Mouse (Mus musculus): ENCODE measurements around the gene Fam228b. TPM values are rescaled to one million over a fixed set of nuclear protein-coding genes. Genes with fewer than 3 reads are reported as not detected.
"Not testable (repeated sequence)": the region's sequence is repeated elsewhere in the genome, so short reads cannot be mapped to it uniquely, and the experiment has no call there.

Gene Fam228b
- polyA plus RNA-seq, 1 experiment from 2014 or later, result 8.4 TPM

GRCm38 (mm10) chr12:4708296-4708695 lies 60.8 kb downstream of the Fam228b start:
- H3K4me3 ChIP-seq (ENCODE audit: low read depth, low read length), result no peak overlapping the region
- H3K36me3 ChIP-seq (ENCODE audit: control insufficient read depth, insufficient read depth, low read length), result peaks cover 6% of the 10 kb centered on the region; the same call in 1 of the 2 replicates
- H3K27me3 ChIP-seq (ENCODE audit: control insufficient read depth, insufficient read depth, low read length), result no peaks in the 10 kb centered on the region
- no peak for ATAC-seq (ENCODE audit: low read depth)
- H3K9ac ChIP-seq (replicated peaks; ENCODE audit: low read depth, low read length), result no peak overlapping the region
- 88% methylated on average over 4 of the region's 4 CpGs for WGBS
- no peak overlapping the region for H3K4me2 ChIP-seq (ENCODE audit: low read depth, low read length)
- no peaks in the 10 kb centered on the region for H3K9me3 ChIP-seq (ENCODE audit: control insufficient read depth, low read length)
- no peaks in the 10 kb centered on the region for H3K4me1 ChIP-seq (ENCODE audit: control insufficient read depth, insufficient read depth, low read length)
- no peak overlapping the region for H3K27ac ChIP-seq (ENCODE audit: low read depth, low read length)

- ATAC-seq (ENCODE audit: low read depth), result no peak
- H3K4me2 ChIP-seq (ENCODE audit: low read depth, low read length), result no peak overlapping the region
- no peak overlapping the region for H3K4me3 ChIP-seq (ENCODE audit: low read depth, low read length)
- no peaks in the 10 kb centered on the region for H3K9me3 ChIP-seq (ENCODE audit: control insufficient read depth, low read length)
- WGBS, result 91% methylated on average over 14 of the region's 14 CpGs
- no peak overlapping the region for H3K9ac ChIP-seq (replicated peaks; ENCODE audit: low read depth, low read length)
- H3K36me3 ChIP-seq (ENCODE audit: control insufficient read depth, insufficient read depth, low read length), result peaks cover 6% of the 10 kb centered on the region; the same call in 1 of the 2 replicates
- H3K4me1 ChIP-seq (ENCODE audit: control insufficient read depth, insufficient read depth, low read length), result no peaks in the 10 kb centered on the region
- no peak overlapping the region for H3K27ac ChIP-seq (ENCODE audit: low read depth, low read length)
- no peaks in the 10 kb centered on the region for H3K27me3 ChIP-seq (ENCODE audit: control insufficient read depth, insufficient read depth, low read length)
Observed at GRCm38 (mm10) chr12:4707488-4708017, 61.5 kb downstream of the Fam228b start.

GRCm38 (mm10) chr12:4706901-4707300 lies 62.2 kb downstream of the Fam228b start:
- H3K4me3 ChIP-seq (ENCODE audit: low read depth, low read length), result no peak overlapping the region
- 90% methylated on average over 10 of the region's 10 CpGs for WGBS
- no peaks in the 10 kb centered on the region for H3K27me3 ChIP-seq (ENCODE audit: control insufficient read depth, insufficient read depth, low read length)
- no peak overlapping the region for H3K4me2 ChIP-seq (ENCODE audit: low read depth, low read length)
- no peak for ATAC-seq (ENCODE audit: low read depth)
- H3K4me1 ChIP-seq (ENCODE audit: control insufficient read depth, insufficient read depth, low read length), result no peaks in the 10 kb centered on the region
- peaks cover 6% of the 10 kb centered on the region; the same call in 1 of the 2 replicates for H3K36me3 ChIP-seq (ENCODE audit: control insufficient read depth, insufficient read depth, low read length)
- H3K9me3 ChIP-seq (ENCODE audit: control insufficient read depth, low read length), result no peaks in the 10 kb centered on the region
- no peak overlapping the region for H3K9ac ChIP-seq (replicated peaks; ENCODE audit: low read depth, low read length)
- no peak overlapping the region for H3K27ac ChIP-seq (ENCODE audit: low read depth, low read length)

DNA sequence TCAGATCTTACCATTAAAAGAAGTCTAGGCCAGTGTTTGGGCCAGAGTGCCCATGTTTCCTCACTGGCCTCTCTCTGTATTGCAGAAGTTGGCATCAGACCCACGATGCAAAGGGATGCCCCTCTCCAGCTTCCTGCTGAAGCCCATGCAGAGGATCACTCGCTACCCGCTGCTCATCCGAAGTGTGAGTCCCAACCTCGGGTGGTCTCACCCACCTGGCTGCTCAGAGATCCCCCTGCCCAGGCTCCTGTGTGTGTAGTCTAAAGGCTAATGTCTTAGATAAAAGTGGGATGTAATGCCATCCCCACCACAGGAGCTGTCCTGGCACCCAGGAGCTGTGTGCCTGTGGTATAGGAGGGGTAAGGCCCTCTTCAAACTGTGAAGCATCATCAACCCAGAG lies 62.9 kb downstream of the Fam228b start:
- no peaks in the 10 kb centered on the region for H3K4me1 ChIP-seq (ENCODE audit: control insufficient read depth, insufficient read depth, low read length)
- no peak overlapping the region for H3K4me3 ChIP-seq (ENCODE audit: low read depth, low read length)
- 96% methylated on average over 5 of the region's 5 CpGs for WGBS
- H3K27ac ChIP-seq (ENCODE audit: low read depth, low read length), result no peak overlapping the region
- peaks cover 9% of the 10 kb centered on the region; the same call in 1 of the 2 replicates for H3K36me3 ChIP-seq (ENCODE audit: control insufficient read depth, insufficient read depth, low read length)
- ATAC-seq (ENCODE audit: low read depth), result no peak
- H3K4me2 ChIP-seq (ENCODE audit: low read depth, low read length), result no peak overlapping the region
- no peaks in the 10 kb centered on the region for H3K9me3 ChIP-seq (ENCODE audit: control insufficient read depth, low read length)
- no peak overlapping the region for H3K9ac ChIP-seq (replicated peaks; ENCODE audit: low read depth, low read length)
- H3K27me3 ChIP-seq (ENCODE audit: control insufficient read depth, insufficient read depth, low read length), result no peaks in the 10 kb centered on the region

- not testable (repeated sequence) for H3K4me2 ChIP-seq (ENCODE audit: low read depth, low read length); H3K4me1 ChIP-seq (ENCODE audit: control insufficient read depth, insufficient read depth, low read length); H3K9ac ChIP-seq (replicated peaks; ENCODE audit: low read depth, low read length); H3K4me3 ChIP-seq (ENCODE audit: low read depth, low read length); H3K27ac ChIP-seq (ENCODE audit: low read depth, low read length); H3K9me3 ChIP-seq (ENCODE audit: control insufficient read depth, low read length); H3K27me3 ChIP-seq (ENCODE audit: control insufficient read depth, insufficient read depth, low read length); H3K36me3 ChIP-seq (ENCODE audit: control insufficient read depth, insufficient read depth, low read length); ATAC-seq (ENCODE audit: low read depth)
- WGBS, result 88% methylated on average over 6 of the region's 6 CpGs
Observed at GRCm38 (mm10) chr12:4705626-4706025, 63.4 kb downstream of the Fam228b start.

DNA sequence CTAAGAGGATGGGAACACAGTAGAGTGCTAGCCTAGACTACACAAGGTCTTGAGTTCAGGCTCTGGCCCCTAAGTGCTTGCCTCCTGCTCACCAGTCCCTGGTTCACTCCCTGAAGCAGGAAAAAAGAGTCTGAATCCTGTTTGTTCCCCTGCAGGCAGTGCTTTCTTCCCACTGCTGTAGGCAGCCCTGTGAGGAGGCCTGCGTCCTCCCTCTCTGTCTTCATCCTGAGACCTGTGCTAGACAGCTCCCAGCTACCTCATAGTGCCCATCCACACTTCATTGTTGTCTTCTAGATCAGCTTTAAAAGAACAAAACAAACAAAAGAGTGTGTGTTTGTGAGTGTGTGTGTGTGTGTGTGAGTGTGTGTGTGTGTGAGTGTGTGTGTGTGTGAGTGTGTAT lies 74.5 kb downstream of the Fam228b start:
- ATAC-seq (ENCODE audit: low read depth), result no peak
- H3K9ac ChIP-seq (replicated peaks; ENCODE audit: low read depth, low read length), result no peak overlapping the region
- H3K36me3 ChIP-seq (ENCODE audit: control insufficient read depth, insufficient read depth, low read length), result 0 out of 2 replicates have a peak, but pooled peaks cover 5% of the 10 kb centered on the region
- no peak overlapping the region for H3K4me2 ChIP-seq (ENCODE audit: low read depth, low read length)
- no peak overlapping the region for H3K4me3 ChIP-seq (ENCODE audit: low read depth, low read length)
- no peaks in the 10 kb centered on the region for H3K9me3 ChIP-seq (ENCODE audit: control insufficient read depth, low read length)
- H3K4me1 ChIP-seq (ENCODE audit: control insufficient read depth, insufficient read depth, low read length), result no peaks in the 10 kb centered on the region
- 91% methylated on average over 1 of the region's 1 CpGs for WGBS
- no peaks in the 10 kb centered on the region for H3K27me3 ChIP-seq (ENCODE audit: control insufficient read depth, insufficient read depth, low read length)
- no peak overlapping the region for H3K27ac ChIP-seq (ENCODE audit: low read depth, low read length)

GRCm38 (mm10) chr12:4691193-4691592 lies 77.9 kb downstream of the Fam228b start:
- no peaks in the 10 kb centered on the region for H3K27me3 ChIP-seq (ENCODE audit: control insufficient read depth, insufficient read depth, low read length)
- H3K4me1 ChIP-seq (ENCODE audit: control insufficient read depth, insufficient read depth, low read length), result no peaks in the 10 kb centered on the region
- 88% methylated on average over 3 of the region's 3 CpGs for WGBS
- ATAC-seq (ENCODE audit: low read depth), result no peak
- no peak overlapping the region for H3K27ac ChIP-seq (ENCODE audit: low read depth, low read length)
- no peak overlapping the region for H3K4me3 ChIP-seq (ENCODE audit: low read depth, low read length)
- H3K4me2 ChIP-seq (ENCODE audit: low read depth, low read length), result no peak overlapping the region
- no peak overlapping the region for H3K9ac ChIP-seq (replicated peaks; ENCODE audit: low read depth, low read length)
- no peaks in the 10 kb centered on the region for H3K9me3 ChIP-seq (ENCODE audit: control insufficient read depth, low read length)
- H3K36me3 ChIP-seq (ENCODE audit: control insufficient read depth, insufficient read depth, low read length), result no peaks in the 10 kb centered on the region

Other genes starting within 250 kb of the Fam228b start
- gene Itsn2, start 176.6 kb downstream of the Fam228b start, polyA plus RNA-seq (2014; fragmentation: Nextera tagmentation; extraction: Ambion mirVana), result 30.2 and 32.4 TPM in 2 replicates
- gene Gm3625, start 176.3 kb downstream of the Fam228b start, polyA plus RNA-seq (2014; fragmentation: Nextera tagmentation; extraction: Ambion mirVana), result not detected in 2 replicates
- gene Fam228a, start 30.8 kb downstream of the Fam228b start, polyA plus RNA-seq (2014; fragmentation: Nextera tagmentation; extraction: Ambion mirVana), result 1.2 and 1.7 TPM in 2 replicates
- gene Pfn4, start 245 bp downstream of the Fam228b start, polyA plus RNA-seq (2014; fragmentation: Nextera tagmentation; extraction: Ambion mirVana), result 14.7 and 17.3 TPM in 2 replicates
- gene Sf3b6, start 48.3 kb upstream of the Fam228b start, polyA plus RNA-seq (2014; fragmentation: Nextera tagmentation; extraction: Ambion mirVana), result 279 and 312 TPM in 2 replicates
- 55.8 and 103 TPM in 2 replicates for gene Fkbp1b, start 72.3 kb upstream of the Fam228b start, polyA plus RNA-seq (2014; fragmentation: Nextera tagmentation; extraction: Ambion mirVana)
- 13.0 and 13.6 TPM in 2 replicates for gene Wdcp, start 74.0 kb upstream of the Fam228b start, polyA plus RNA-seq (2014; fragmentation: Nextera tagmentation; extraction: Ambion mirVana)
- gene Mfsd2b, start 105.1 kb upstream of the Fam228b start, polyA plus RNA-seq (2014; fragmentation: Nextera tagmentation; extraction: Ambion mirVana), result 2.3 and 2.6 TPM in 2 replicates
- 45.7 and 47.3 TPM in 2 replicates for gene Ubxn2a, start 138.4 kb upstream of the Fam228b start, polyA plus RNA-seq (2014; fragmentation: Nextera tagmentation; extraction: Ambion mirVana)
- gene Atad2b, start 148.1 kb upstream of the Fam228b start, polyA plus RNA-seq (2014; fragmentation: Nextera tagmentation; extraction: Ambion mirVana), result 20.4 and 24.2 TPM in 2 replicates